Mouse (Mus musculus): Measurements from ENCODE around the gene Vmn1r185.
"Not testable (repeated sequence)": the region's sequence is repeated elsewhere in the genome, so short reads cannot be mapped to it uniquely, and the experiment has no call there.

The Vmn1r185 gene

DNA sequence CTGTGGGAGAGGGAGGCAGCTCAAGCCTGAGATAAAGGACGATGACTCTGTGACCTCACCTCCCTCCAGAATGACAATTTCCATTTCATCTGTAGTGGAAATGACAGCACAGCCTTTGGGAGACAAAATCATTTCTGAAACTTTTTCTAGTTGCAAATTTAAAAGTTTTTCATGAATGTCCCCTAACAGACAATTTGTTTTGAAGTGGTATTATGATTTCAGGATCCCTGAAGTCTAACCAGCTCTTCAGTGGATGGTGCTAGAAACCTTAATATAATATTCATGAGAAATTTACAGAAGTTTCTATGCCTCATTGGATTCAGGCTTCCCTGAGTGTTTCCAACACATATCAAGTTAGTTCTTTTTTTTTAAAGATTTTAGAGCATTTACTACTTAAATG lies at the start of gene Vmn1r185:
TSS of gene Vmn1r185 (minus strand) at position 101 of the 400 bp plus-strand sequence.
- not testable (repeated sequence) for DNase-seq (ENCODE audit: low spot score)

- DNase-seq (ENCODE audit: low spot score), result not testable (repeated sequence)
These were observed 49.2 kb upstream of the Vmn1r185 start for GRCm38 (mm10) chr7:26667466-26667865.

DNA sequence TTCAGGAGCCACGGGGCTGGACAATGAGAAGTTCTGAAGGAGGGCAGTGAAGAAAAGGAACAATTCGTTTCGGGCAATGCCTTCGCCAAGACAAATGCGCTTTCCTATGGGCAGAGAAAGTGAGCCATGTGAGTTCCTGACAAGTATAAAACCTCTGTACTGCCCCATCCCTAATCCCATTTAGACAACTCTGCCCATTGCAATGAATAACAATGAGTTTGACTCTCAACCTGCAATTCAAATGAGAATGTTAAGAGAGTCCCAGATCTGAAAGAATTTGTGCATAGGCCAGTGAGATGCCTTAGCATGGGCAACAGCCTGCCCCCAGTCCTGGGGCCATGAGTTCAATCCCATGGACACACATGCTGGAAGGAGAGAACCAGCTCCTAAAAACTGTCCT lies 47.7 kb upstream of the Vmn1r185 start:
- no peak for DNase-seq (ENCODE audit: low spot score)

- no peak for DNase-seq (ENCODE audit: low spot score)
These were observed 28.5 kb downstream of the Vmn1r185 start for GRCm38 (mm10) chr7:26589774-26590173.

GRCm38 (mm10) chr7:26589077-26589476 lies 29.2 kb downstream of the Vmn1r185 start:
- DNase-seq (ENCODE audit: low spot score), result no peak

Data from layer of hippocampus, adult 9-10 months (tissue).